Mouse (Mus musculus): ENCODE results near the gene Nfkbia. TPM values are rescaled to one million over a fixed set of nuclear protein-coding genes. Genes with fewer than 3 reads are reported as not detected.

Gene Nfkbia
- total and polyA plus RNA-seq, 2 experiments from 2014 or later, result 79.0 to 86.6 TPM

- no peak overlapping the region for H3K9ac ChIP-seq (replicated peaks; ENCODE audit: low read length)
- H3K4me2 ChIP-seq (ENCODE audit: low read depth, low read length), result no peak overlapping the region
- peak; percentile 85 for TF ChIP-seq CTCF (IDR thresholded peaks at IDR 0.05; ENCODE audit: low read depth)
- no peak overlapping the region for H3K27ac ChIP-seq
- H3K36me3 ChIP-seq (ENCODE audit: insufficient read depth, low read length), result no peaks in the 10 kb centered on the region
- no peaks in the 10 kb centered on the region for H3K4me1 ChIP-seq (ENCODE audit: insufficient read depth, low read length)
- no peak overlapping the region for H3K4me3 ChIP-seq (ENCODE audit: low read length)
- DNase-seq (ENCODE audit: low spot score) (peak; percentile 66), ATAC-seq (peak; percentile 74)
- H3K9me3 ChIP-seq (ENCODE audit: low read length), result no peaks in the 10 kb centered on the region
- no peaks in the 10 kb centered on the region for H3K27me3 ChIP-seq (ENCODE audit: insufficient read depth, low read length)
- WGBS, result 26% methylated on average over 15 of the region's 15 CpGs
Observed at GRCm38 (mm10) chr12:55518061-55518738, 25.8 kb upstream of the Nfkbia start.

DNA sequence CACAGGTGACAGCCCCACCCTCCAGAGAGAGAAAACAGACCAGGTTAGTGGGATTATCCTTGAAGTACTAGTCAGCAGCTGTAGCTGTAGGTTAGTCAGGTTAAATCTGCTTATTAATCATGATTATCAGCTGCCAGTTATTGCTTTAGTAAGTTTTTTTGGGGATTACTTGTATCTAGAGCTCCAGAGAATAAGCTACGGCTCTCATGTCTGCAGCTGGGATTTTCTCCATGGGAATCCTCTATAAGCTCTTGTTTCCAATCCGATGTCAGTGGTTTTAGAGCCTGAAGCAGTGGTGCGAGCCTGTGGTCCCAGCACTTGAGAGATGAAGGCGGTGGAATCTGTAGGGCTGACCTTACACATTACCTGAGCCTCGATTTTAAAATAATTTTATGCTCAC, 16.4 kb upstream of the Nfkbia start:
- TF ChIP-seq CTCF (IDR thresholded peaks at IDR 0.05; ENCODE audit: low read depth), result no peak
- H3K9me3 ChIP-seq (ENCODE audit: low read length), result no peaks in the 10 kb centered on the region
- no peak overlapping the region for H3K4me2 ChIP-seq (ENCODE audit: low read depth, low read length)
- H3K4me3 ChIP-seq (ENCODE audit: low read length), result no peak overlapping the region
- no peak overlapping the region for H3K27ac ChIP-seq
- no peaks in the 10 kb centered on the region for H3K36me3 ChIP-seq (ENCODE audit: insufficient read depth, low read length)
- no peaks in the 10 kb centered on the region for H3K4me1 ChIP-seq (ENCODE audit: insufficient read depth, low read length)
- no peaks in the 10 kb centered on the region for H3K27me3 ChIP-seq (ENCODE audit: insufficient read depth, low read length)
- DNase-seq (ENCODE audit: low spot score) (no peak), ATAC-seq (no peak)
- H3K9ac ChIP-seq (replicated peaks; ENCODE audit: low read length), result no peak overlapping the region
- 92% methylated on average over 5 of the region's 5 CpGs for WGBS

GRCm38 (mm10) chr12:55507332-55507935, 15.0 kb upstream of the Nfkbia start:
- no peak overlapping the region for H3K9ac ChIP-seq (replicated peaks; ENCODE audit: low read length)
- ATAC-seq (no peak), DNase-seq (ENCODE audit: low spot score) (no peak)
- TF ChIP-seq CTCF (IDR thresholded peaks at IDR 0.05; ENCODE audit: low read depth), result no peak
- H3K4me2 ChIP-seq (ENCODE audit: low read depth, low read length), result no peak overlapping the region
- 88% methylated on average over 17 of the region's 17 CpGs for WGBS
- no peaks in the 10 kb centered on the region for H3K36me3 ChIP-seq (ENCODE audit: insufficient read depth, low read length)
- no peaks in the 10 kb centered on the region for H3K9me3 ChIP-seq (ENCODE audit: low read length)
- no peak overlapping the region for H3K27ac ChIP-seq
- no peaks in the 10 kb centered on the region for H3K27me3 ChIP-seq (ENCODE audit: insufficient read depth, low read length)
- H3K4me3 ChIP-seq (ENCODE audit: low read length), result no peak overlapping the region
- H3K4me1 ChIP-seq (ENCODE audit: insufficient read depth, low read length), result no peaks in the 10 kb centered on the region

GRCm38 (mm10) chr12:55506029-55506330, 13.5 kb upstream of the Nfkbia start:
- H3K27ac ChIP-seq, result no peak overlapping the region
- no peaks in the 10 kb centered on the region for H3K27me3 ChIP-seq (ENCODE audit: insufficient read depth, low read length)
- no peak overlapping the region for H3K9ac ChIP-seq (replicated peaks; ENCODE audit: low read length)
- 2% methylated on average over 6 of the region's 6 CpGs for WGBS
- H3K4me3 ChIP-seq (ENCODE audit: low read length), result no peak overlapping the region
- peak; percentile 19; the same call in 1 of the 2 replicates for ATAC-seq
- no peaks in the 10 kb centered on the region for H3K4me1 ChIP-seq (ENCODE audit: insufficient read depth, low read length)
- H3K36me3 ChIP-seq (ENCODE audit: insufficient read depth, low read length), result no peaks in the 10 kb centered on the region
- no peak overlapping the region for H3K4me2 ChIP-seq (ENCODE audit: low read depth, low read length)
- peak; percentile 92 for DNase-seq (ENCODE audit: low spot score)
- peak; percentile 88 for TF ChIP-seq CTCF (IDR thresholded peaks at IDR 0.05; ENCODE audit: low read depth)
- no peaks in the 10 kb centered on the region for H3K9me3 ChIP-seq (ENCODE audit: low read length)

DNA sequence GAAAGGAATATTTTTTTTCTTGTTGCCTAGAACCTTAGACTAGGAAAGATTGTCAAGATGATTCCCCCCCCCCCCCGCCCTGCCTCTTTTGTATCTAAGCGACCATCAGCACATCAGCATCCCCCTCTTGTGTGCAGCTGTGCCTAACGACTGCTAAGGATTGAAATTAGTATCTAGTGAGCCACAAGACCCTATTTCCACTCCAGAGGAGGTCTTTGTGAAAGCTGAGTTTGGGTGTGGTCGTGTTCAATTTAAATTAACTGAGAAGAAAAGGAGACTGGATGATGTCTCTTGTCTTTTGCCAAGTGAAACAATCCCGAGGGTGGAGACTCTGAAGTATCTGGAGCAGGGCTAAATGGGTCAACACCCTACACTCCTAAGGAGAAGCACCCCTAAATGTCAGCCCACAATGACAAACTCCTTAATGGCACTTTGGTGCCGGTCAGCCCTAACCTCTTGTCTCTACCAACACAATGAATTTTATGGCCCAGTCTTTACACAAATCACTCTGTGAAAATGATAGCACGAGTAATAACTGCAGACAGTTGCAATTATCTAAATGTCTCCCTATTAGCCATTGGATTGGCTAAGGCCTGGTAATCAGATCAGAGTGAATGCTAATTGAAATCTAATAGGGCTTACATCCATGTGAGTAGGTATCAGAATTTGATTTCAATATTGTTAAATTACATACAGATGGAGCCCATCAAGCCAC, 13.0 kb upstream of the Nfkbia start:
- Histone ChIP-seq H3K27me3 (ENCODE audit: insufficient read depth, low read length) (no peaks in the 10 kb centered on the region), H3K9ac (replicated peaks; ENCODE audit: low read length) (no peak overlapping the region), H3K4me1 (ENCODE audit: insufficient read depth, low read length) (no peaks in the 10 kb centered on the region), H3K27ac (no peak overlapping the region), H3K9me3 (ENCODE audit: low read length) (no peaks in the 10 kb centered on the region), H3K4me2 (ENCODE audit: low read depth, low read length) (no peak overlapping the region), H3K36me3 (ENCODE audit: insufficient read depth, low read length) (no peaks in the 10 kb centered on the region), H3K4me3 (ENCODE audit: low read length) (no peak overlapping the region)
- no peak for DNase-seq (ENCODE audit: low spot score)
- 40% methylated on average over 7 of the region's 7 CpGs for WGBS
- ATAC-seq, result peak; percentile 31; the same call in 1 of the 2 replicates
- no peak for TF ChIP-seq CTCF (IDR thresholded peaks at IDR 0.05; ENCODE audit: low read depth)

- H3K9me3 ChIP-seq (ENCODE audit: low read length), result no peaks in the 10 kb centered on the region
- H3K9ac ChIP-seq (replicated peaks; ENCODE audit: low read length), result no peak overlapping the region
- 0 out of 2 replicates have a peak overlapping the region, but pooled peaks have one; percentile 25 for H3K4me2 ChIP-seq (ENCODE audit: low read depth, low read length)
- TF ChIP-seq CTCF (IDR thresholded peaks at IDR 0.05; ENCODE audit: low read depth), result peak; percentile 97
- H3K27ac ChIP-seq, result no peak overlapping the region
- 0 out of 2 replicates have a peak, but pooled peaks cover 3% of the 10 kb centered on the region for H3K4me1 ChIP-seq (ENCODE audit: insufficient read depth, low read length)
- H3K36me3 ChIP-seq (ENCODE audit: insufficient read depth, low read length), result no peaks in the 10 kb centered on the region
- H3K27me3 ChIP-seq (ENCODE audit: insufficient read depth, low read length), result no peaks in the 10 kb centered on the region
- DNase-seq (ENCODE audit: low spot score) (peak; percentile 92), ATAC-seq (peak; percentile 84)
- H3K4me3 ChIP-seq (ENCODE audit: low read length), result no peak overlapping the region
- WGBS, result 1% methylated on average over 10 of the region's 10 CpGs
Observed at GRCm38 (mm10) chr12:55499031-55499430, 6.6 kb upstream of the Nfkbia start.

Data from hindbrain, postnatal 0 days (tissue).